Mouse (Mus musculus): ENCODE results near the gene Spc24.

Spc24 gene

DNA sequence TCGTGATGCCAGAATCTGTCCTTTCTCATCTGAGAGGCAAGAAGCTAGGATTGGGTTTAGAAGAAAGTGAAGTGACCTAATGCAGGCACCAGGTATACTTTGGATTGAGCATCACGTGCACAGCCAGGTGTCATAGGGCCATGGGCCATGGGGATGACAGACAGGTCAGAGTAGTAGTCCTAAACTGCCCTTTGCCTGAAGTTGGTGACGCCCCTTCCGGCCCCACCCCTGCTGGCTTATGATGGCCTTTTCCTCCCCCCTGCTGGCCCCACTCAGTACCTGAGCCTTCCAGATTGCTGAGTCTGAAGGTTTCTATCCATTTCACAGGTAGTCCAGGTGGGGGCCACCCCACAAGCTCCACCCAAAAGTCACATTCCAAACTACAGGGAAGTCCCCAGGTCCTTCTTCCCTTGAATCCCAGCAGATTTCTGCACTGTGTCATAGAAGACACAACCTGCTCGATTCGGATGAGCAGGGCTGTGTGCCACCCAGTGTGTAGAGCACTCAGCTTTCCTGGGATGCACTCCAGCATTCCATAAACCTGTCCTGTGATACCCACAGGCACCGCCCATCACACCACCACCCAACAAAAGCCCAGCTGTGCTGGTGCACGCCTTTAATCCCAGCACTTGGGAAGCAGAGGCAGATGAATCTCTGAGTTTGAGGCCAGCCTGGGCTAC lies 53.4 kb downstream of the Spc24 start:
- DNase-seq = no peak

DNA sequence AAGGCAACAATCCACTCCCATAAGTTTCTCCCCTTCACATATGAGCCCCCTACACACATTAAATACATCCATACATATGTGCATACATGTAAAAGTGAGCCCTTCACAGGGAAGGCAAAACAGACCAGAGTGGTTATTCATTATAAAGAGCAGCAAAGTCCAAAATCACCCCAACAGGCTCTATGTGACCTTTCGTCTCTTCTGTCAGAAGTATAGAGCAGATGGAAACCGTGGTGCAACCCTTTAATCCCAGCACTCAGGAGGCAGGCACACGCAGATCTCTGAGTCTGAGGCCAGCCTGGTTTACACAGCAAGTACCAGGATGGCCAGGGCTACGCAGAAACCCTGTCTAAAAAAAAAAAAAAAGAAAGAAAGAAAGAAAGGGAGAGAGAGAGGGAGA lies 54.0 kb downstream of the Spc24 start:
- DNase-seq = no peak
